Mouse (Mus musculus) cerebellum, adult 9-11 months (tissue): ENCODE measurements at regions not wholly inside any gene's neighbourhood (a gene's known extent, or its start where the extent isn't known, plus 50 kb on each side); places are given as distances from the start of the nearest gene placed in this dataset.

Experiments used
- DNase-seq: peaks from one replicate; pipeline ENCODE4 v3.0.0; 2022

GRCm38 (mm10) chr14:46225851-46226608 is 153.2 kb upstream of the Gm15217 start:
- no peak for DNase-seq

GRCm38 (mm10) chr14:46234040-46234439 is 145.2 kb upstream of the Gm15217 start:
- DNase-seq, result no peak

GRCm38 (mm10) chr14:46234835-46235234 is 144.4 kb upstream of the Gm15217 start:
- no peak for DNase-seq

- no peak for DNase-seq
Measured at GRCm38 (mm10) chr14:46240046-46240800, 139.0 kb upstream of the Gm15217 start.

- no peak for DNase-seq
Measured at GRCm38 (mm10) chr14:46240896-46241295, 138.3 kb upstream of the Gm15217 start.

GRCm38 (mm10) chr14:46247491-46248484 is 131.4 kb upstream of the Gm15217 start:
- DNase-seq, result no peak

- no peak for DNase-seq
Measured at GRCm38 (mm10) chr14:46249141-46249540, 130.1 kb upstream of the Gm15217 start.

GRCm38 (mm10) chr14:46255261-46255660 is 124.0 kb upstream of the Gm15217 start:
- DNase-seq, result no peak

GRCm38 (mm10) chr14:46256336-46256735 is 122.9 kb upstream of the Gm15217 start:
- DNase-seq, result no peak

- no peak for DNase-seq
Measured at GRCm38 (mm10) chr14:46257311-46257710, 121.9 kb upstream of the Gm15217 start.

GRCm38 (mm10) chr14:46258551-46258950 is 120.7 kb upstream of the Gm15217 start:
- no peak for DNase-seq

GRCm38 (mm10) chr14:46260291-46260980 is 118.8 kb upstream of the Gm15217 start:
- DNase-seq, result no peak

GRCm38 (mm10) chr14:46275455-46275854 is 103.8 kb upstream of the Gm15217 start:
- no peak for DNase-seq

GRCm38 (mm10) chr14:46276926-46277831 is 102.0 kb upstream of the Gm15217 start:
- no peak for DNase-seq

GRCm38 (mm10) chr14:46277832-46278611 is 101.2 kb upstream of the Gm15217 start:
- no peak for DNase-seq

GRCm38 (mm10) chr14:46292398-46292797 is 86.8 kb upstream of the Gm15217 start:
- DNase-seq, result no peak

GRCm38 (mm10) chr14:46296275-46296674 is 82.9 kb upstream of the Gm15217 start:
- DNase-seq, result no peak

GRCm38 (mm10) chr14:46300546-46300945 is 78.7 kb upstream of the Gm15217 start:
- no peak for DNase-seq

- DNase-seq, result no peak
Measured at GRCm38 (mm10) chr14:46302601-46303000, 76.6 kb upstream of the Gm15217 start.

- no peak for DNase-seq
Measured at GRCm38 (mm10) chr14:46305267-46305666, 73.9 kb upstream of the Gm15217 start.
